Mouse (Mus musculus): ENCODE measurements around the gene Dcaf7. TPM values are rescaled to one million over a fixed set of nuclear protein-coding genes. Genes with fewer than 3 reads are reported as not detected.

Gene Dcaf7
- polyA plus RNA-seq, 1 experiment from 2014 or later = 100 TPM

DNA sequence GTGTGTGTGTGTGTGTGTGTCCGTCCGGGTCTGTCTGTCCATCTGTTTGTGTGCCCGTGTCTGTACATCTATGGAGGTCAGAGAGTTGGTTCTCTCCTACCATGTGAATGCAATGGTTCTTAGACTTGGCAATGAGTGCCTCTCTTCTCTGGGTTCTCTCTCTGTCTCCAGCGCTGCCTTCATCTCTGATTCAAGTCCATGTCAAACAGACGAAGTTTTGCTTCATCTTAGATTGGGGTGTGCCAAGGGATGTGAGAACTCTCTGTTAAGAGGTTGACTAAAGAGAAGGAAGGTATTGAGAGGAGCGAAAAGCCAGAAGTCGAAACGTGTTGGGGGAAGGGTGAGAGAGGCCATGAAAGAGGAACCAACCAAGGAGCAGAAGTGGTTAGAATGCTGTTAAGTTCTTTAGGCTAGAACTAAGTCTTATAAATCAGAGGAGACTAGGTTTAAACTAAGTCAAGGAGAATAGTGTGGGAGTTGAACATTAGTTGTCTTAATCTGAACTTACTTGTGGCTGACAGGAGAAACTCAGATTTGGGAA, 69.4 kb downstream of the Dcaf7 start:
- Histone ChIP-seq H3K4me2 (ENCODE audit: low read depth) (no peak overlapping the region), H3K27me3 (ENCODE audit: control insufficient read depth, insufficient read depth, low read length) (no peaks in the 10 kb centered on the region), H3K9me3 (ENCODE audit: control insufficient read depth, low read length) (no peaks in the 10 kb centered on the region), H3K27ac (ENCODE audit: low read depth, low read length) (no peak overlapping the region), H3K4me1 (ENCODE audit: control insufficient read depth, insufficient read depth, low read length) (no peaks in the 10 kb centered on the region), H3K9ac (ENCODE audit: low read length) (no peak overlapping the region), H3K4me3 (ENCODE audit: low read depth, low read length) (no peak overlapping the region), H3K36me3 (ENCODE audit: control insufficient read depth, insufficient read depth, low read length) (no peaks in the 10 kb centered on the region)
- 87% methylated on average over 8 of the region's 8 CpGs for WGBS
- ATAC-seq (ENCODE audit: insufficient read depth, low FRiP score, low TSS enrichment) (no peak), DNase-seq (ENCODE audit: low spot score) (no peak)

Other genes with a start within 250 kb of the Dcaf7 start
- 11.2 and 14.0 TPM in 2 replicates for gene Cyb561, start 83.5 kb upstream of the Dcaf7 start, polyA plus RNA-seq (2014; fragmentation: Nextera tagmentation; extraction: Ambion mirVana)
- gene Ace, start 68.9 kb upstream of the Dcaf7 start, polyA plus RNA-seq (2014; fragmentation: Nextera tagmentation; extraction: Ambion mirVana) = 0.44 and 0.51 TPM in 2 replicates
- not detected in 2 replicates for gene Ace3, start 42.2 kb upstream of the Dcaf7 start, polyA plus RNA-seq (2014; fragmentation: Nextera tagmentation; extraction: Ambion mirVana)
- gene Kcnh6, start 28.7 kb upstream of the Dcaf7 start, polyA plus RNA-seq (2014; fragmentation: Nextera tagmentation; extraction: Ambion mirVana) = 0.58 and 0.65 TPM in 2 replicates
- gene Taco1, start 29.2 kb downstream of the Dcaf7 start, polyA plus RNA-seq (2014; fragmentation: Nextera tagmentation; extraction: Ambion mirVana) = 7.9 and 10.9 TPM in 2 replicates
- gene Map3k3, start 47.7 kb downstream of the Dcaf7 start, polyA plus RNA-seq (2014; fragmentation: Nextera tagmentation; extraction: Ambion mirVana) = 19.5 and 20.8 TPM in 2 replicates
- gene Gm10840, start 124.0 kb downstream of the Dcaf7 start, polyA plus RNA-seq (2014; fragmentation: Nextera tagmentation; extraction: Ambion mirVana) = not detected in 2 replicates
- gene Limd2, start 124.0 kb downstream of the Dcaf7 start, polyA plus RNA-seq (2014; fragmentation: Nextera tagmentation; extraction: Ambion mirVana) = 295 and 337 TPM in 2 replicates
- gene Strada, start 165.3 kb downstream of the Dcaf7 start, polyA plus RNA-seq (2014; fragmentation: Nextera tagmentation; extraction: Ambion mirVana) = 40.6 and 43.1 TPM in 2 replicates
- 63.1 and 73.4 TPM in 2 replicates for gene Ccdc47, start 179.5 kb downstream of the Dcaf7 start, polyA plus RNA-seq (2014; fragmentation: Nextera tagmentation; extraction: Ambion mirVana)
- gene Ddx42, start 180.1 kb downstream of the Dcaf7 start, polyA plus RNA-seq (2014; fragmentation: Nextera tagmentation; extraction: Ambion mirVana) = 102 and 106 TPM in 2 replicates
- gene Ftsj3, start 219.2 kb downstream of the Dcaf7 start, polyA plus RNA-seq (2014; fragmentation: Nextera tagmentation; extraction: Ambion mirVana) = 64.5 and 66.9 TPM in 2 replicates
- 414 and 431 TPM in 2 replicates for gene Psmc5, start 219.3 kb downstream of the Dcaf7 start, polyA plus RNA-seq (2014; fragmentation: Nextera tagmentation; extraction: Ambion mirVana)
- gene Smarcd2, start 236.1 kb downstream of the Dcaf7 start, polyA plus RNA-seq (2014; fragmentation: Nextera tagmentation; extraction: Ambion mirVana) = 42.0 and 44.4 TPM in 2 replicates
- gene Tcam1, start 239.8 kb downstream of the Dcaf7 start, polyA plus RNA-seq (2014; fragmentation: Nextera tagmentation; extraction: Ambion mirVana) = 0.14 and 0.21 TPM in 2 replicates

Measured in neural tube, embryonic 11.5 days (tissue).